Mouse (Mus musculus) embryo, embryonic 10.5 days (tissue): Measurements from ENCODE around the gene Olfr1215.
"Not testable (repeated sequence)": the region's sequence is repeated elsewhere in the genome, so short reads cannot be mapped to it uniquely, and the experiment has no call there.

Experiments used
- DNase-seq: peaks from one replicate; pipeline ENCODE4 v3.0.0-alpha.2; 2015; ENCODE audit warnings: low spot score

Olfr1215 gene

DNA sequence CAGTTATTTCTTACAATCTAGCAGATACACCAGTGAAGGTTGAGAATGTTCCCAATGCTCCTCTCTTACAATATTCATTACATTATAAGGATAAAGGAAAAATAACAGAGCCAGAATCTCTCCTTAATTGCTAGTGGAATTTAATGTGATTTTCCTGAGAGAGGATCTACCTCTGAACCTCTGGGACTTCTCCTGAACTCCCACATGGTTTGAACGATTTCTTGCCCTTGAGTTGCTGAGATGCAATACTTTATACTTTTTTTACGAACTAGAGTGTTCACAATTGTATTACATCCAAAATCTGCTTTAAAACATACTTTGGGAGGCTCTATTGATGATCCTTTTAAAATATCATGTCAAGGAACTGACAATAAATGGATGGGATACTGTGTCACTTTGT is at the start of gene Olfr1215:
Gene Olfr1215 (minus strand): TSS at position 101 of the 400 bp plus-strand sequence.
- no peak for DNase-seq

DNA sequence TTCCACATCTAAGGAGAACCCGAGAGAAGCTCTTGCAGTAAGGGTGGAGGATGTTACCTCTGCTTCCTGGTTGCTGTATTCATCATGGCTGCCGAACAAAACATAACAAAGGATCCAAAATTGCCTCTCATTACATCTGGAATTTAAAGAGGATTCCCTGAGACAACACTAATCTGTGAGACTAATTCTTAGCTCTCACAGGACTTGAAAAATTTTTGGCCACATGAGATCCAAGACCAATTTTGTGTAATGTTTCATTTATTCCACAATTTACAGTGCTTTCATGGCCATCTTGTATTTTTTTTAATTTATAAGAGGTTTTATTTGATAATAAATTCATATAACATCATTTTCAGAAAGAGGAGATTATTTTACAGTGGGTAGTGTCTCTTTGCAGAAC is 25.2 kb upstream of the Olfr1215 start, which contains the start of gene Olfr1217:
Gene Olfr1217 (minus strand): TSS at position 101 of the 400 bp plus-strand sequence.
- no peak for DNase-seq

DNA sequence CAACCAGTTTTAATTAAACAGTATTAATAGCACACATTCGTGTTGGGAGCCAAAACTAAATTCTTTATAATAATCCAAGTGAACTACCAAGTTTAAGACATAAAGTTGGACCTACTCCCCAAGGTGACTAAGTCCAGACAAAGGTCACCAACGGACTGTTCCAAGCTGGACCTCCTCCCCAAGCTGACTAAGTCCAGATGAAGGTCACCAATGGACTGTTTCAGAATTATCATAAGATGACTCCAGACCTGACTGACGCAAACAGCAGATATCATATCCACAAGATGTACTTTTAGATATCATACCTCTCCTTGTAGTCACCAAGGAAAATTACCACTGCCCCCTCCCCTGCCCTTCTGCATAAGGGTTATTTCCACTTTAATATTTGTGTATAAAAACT is 14.7 kb upstream of the Olfr1215 start:
- not testable (repeated sequence) for DNase-seq

DNA sequence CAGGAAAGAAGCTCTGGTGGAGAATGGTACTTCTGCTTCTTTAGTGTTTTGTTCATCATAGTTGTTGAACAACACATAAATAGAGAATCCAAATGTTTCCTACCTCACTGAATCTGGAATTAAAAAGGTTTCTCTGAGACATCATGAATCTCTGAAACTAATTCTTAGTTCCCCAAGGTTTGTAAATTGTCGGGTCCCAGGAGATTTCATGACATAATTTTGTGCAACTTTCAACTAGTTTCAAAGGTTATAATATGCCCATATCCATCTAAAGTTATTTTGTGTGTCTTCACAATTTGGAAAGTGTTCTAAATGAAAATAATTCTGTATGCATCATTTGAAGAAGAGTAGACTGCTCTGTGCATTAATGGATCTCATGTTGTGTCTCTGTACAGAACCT is 11.5 kb upstream of the Olfr1215 start, which contains the start of gene Olfr1216:
Gene Olfr1216 (minus strand): TSS at position 101 of the 400 bp plus-strand sequence.
- no peak for DNase-seq

DNA sequence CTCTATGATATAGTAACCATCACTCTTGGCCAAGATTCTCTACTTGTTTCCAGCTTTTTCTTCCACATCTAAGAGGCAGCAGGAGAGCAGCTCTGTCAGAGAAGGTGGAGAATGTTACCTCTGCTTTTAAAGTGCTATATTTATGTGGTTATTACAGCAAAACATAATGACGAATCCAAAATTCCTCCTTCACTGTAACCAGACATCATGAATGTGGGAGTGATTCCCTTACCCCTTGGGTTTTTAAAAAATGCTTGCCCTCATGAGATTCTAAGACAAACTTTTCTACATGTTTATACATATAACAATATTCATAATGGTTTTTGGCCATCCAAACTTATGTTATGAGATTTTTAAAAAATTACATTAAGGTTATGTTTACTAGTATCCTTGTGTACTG is 14.2 kb downstream of the Olfr1215 start, which contains the start of gene Olfr1214:
Gene Olfr1214 (minus strand): TSS at position 101 of the 400 bp plus-strand sequence.
- no peak for DNase-seq

DNA sequence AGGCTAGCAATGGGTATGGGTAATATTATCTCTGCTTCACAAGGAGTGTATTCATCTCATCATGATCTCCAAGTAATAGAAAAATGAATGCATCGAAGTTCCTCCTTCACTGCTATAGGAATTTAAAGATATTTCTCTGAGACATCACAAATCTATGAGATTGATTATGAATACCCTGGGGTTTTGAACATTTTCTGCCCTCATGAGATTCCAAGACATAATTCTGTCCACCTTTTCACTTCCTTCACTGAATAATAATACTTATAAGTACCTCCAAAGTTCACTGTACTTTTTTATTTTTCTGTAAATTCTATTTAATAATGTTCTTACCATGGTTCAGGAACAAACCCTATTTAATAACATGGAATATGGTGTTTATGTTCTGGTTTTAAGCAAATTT is 26.6 kb downstream of the Olfr1215 start, which contains the start of gene Gm13762:
Gene Gm13762 (minus strand): TSS at position 101 of the 400 bp plus-strand sequence.
- DNase-seq = no peak

DNA sequence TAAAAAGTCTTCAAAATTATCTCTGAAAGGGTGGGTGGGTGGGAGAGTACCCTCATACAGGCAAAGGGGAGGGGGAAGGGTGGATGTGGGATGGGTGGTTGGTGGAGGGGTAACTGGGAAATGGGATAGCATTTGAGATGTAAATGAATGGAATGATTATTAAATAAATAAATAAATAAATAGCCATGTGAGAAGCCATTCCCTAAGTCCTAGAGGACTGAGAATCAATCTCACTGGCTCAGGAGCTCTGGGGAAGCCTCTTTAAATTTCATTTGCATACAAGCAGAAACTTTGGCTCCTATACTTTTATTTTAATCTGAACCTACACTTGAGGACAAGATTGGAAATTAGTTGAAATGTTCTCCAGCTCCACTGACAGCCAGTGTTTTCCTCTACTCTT is 53.1 kb downstream of the Olfr1215 start, which contains the start of gene Olfr1212:
Gene Olfr1212 (plus strand): TSS at position 301 of the 400 bp plus-strand sequence.
- no peak for DNase-seq
